ENCODE assay signal across 8 mouse cellular contexts in genomic region chr13:23683755-23684281, GRCm38 (mm10). TPM values are rescaled to one million over a fixed set of nuclear protein-coding genes. Genes with fewer than 3 reads are reported as not detected.
A peak's percentile ranks its signal among the peaks of the same experiment; 100 is the strongest.
DNase-seq lines count a peak whose midpoint lies in the region; ATAC-seq and TF ChIP-seq lines count a peak whose summit lies in the region.

Gene Hist1h2ac, minus strand, starts transcription at chr13:23683948.
Gene Hist1h2bc, plus strand, starts transcription at chr13:23684199.

- peak; percentile 99 for ATAC-seq in frontal cortex, adult (ENCODE audit: low TSS enrichment)
- peak; percentile 96 for ATAC-seq in lung, postnatal 0 days

- H3K27ac ChIP-seq in hindbrain, embryonic 10.5 days: peak within 1 kb of the TSS; percentile 94
- H3K27ac ChIP-seq in lung, postnatal 0 days (ENCODE audit: low read length): peak within 1 kb of the TSS; percentile 91

- peak within 1 kb of the TSS; percentile 63 for H3K4me2 ChIP-seq in lung, postnatal 0 days (replicated peaks; ENCODE audit: low read depth, low read length)

- H3K4me1 ChIP-seq in hindbrain, embryonic 10.5 days (replicated peaks): peaks cover 26% of the 10 kb centered on the region
- H3K4me1 ChIP-seq in lung, postnatal 0 days (ENCODE audit: insufficient read depth, low read depth, low read length): peaks cover 5% of the 10 kb centered on the region; the same call in 1 of the 2 replicates

- H3K36me3 ChIP-seq in hindbrain, embryonic 10.5 days: no peaks in the 10 kb centered on the region
- H3K36me3 ChIP-seq in lung, postnatal 0 days (ENCODE audit: insufficient read depth, low read length): no peaks in the 10 kb centered on the region

- peak within 1 kb of the TSS; percentile 48 for H3K9ac ChIP-seq in lung, postnatal 0 days (replicated peaks; ENCODE audit: low read depth)

- DNase-seq in MN1 (ENCODE audit: low spot score): peak; percentile 95
- peak; percentile 75 for DNase-seq in cerebellum, adult 8-10 months
- DNase-seq in hindbrain, embryonic 10.5 days (ENCODE audit: low spot score): peak; percentile 87
- DNase-seq in layer of hippocampus, adult 9-11 months: peak; percentile 95
- DNase-seq in lung, postnatal 0 days (ENCODE audit: low spot score): peak; percentile 100
- peak; percentile 65 for DNase-seq in ovary, postnatal 14 days (ENCODE audit: low spot score)
- peak; percentile 85 for DNase-seq in thymus, postnatal 14 days

- peak within 1 kb of the TSS; percentile 59 for H3K4me3 ChIP-seq in hindbrain, embryonic 10.5 days
- peak within 1 kb of the TSS; percentile 42 for H3K4me3 ChIP-seq in lung, postnatal 0 days (ENCODE audit: low read depth, low read length)

- TF ChIP-seq EP300 in lung, postnatal 0 days (IDR thresholded peaks at IDR 0.05): peak; percentile 88

- WGBS in hindbrain, embryonic 10.5 days: under 1% methylated on average over 32 of the region's 32 CpGs
- WGBS in lung, postnatal 0 days: 2% methylated on average over 29 of the region's 32 CpGs

- no peaks in the 10 kb centered on the region for H3K9me3 ChIP-seq in hindbrain, embryonic 10.5 days
- H3K9me3 ChIP-seq in lung, postnatal 0 days (ENCODE audit: low read length): no peaks in the 10 kb centered on the region

- no peak for TF ChIP-seq CTCF in lung, postnatal 0 days (IDR thresholded peaks at IDR 0.05)

- no peaks in the 10 kb centered on the region for H3K27me3 ChIP-seq in hindbrain, embryonic 10.5 days (ENCODE audit: insufficient read depth, poor library complexity, severe bottlenecking)
- H3K27me3 ChIP-seq in lung, postnatal 0 days (replicated peaks; ENCODE audit: insufficient read depth, low read length): no peaks in the 10 kb centered on the region

RNA-seq across cellular contexts. Expression of gene Hist1h2ac, which starts in this region (rescaled TPM):
- 0.80 and 1.2 TPM in 2 replicates for polyA plus RNA-seq in hindbrain, embryonic 10.5 days (2016; fragmentation: Nextera tagmentation; extraction: Ambion mirVana)
- polyA plus RNA-seq in lung, postnatal 0 days (2015; fragmentation: Nextera tagmentation; extraction: Ambion mirVana): 0.32 and 0.54 TPM in 2 replicates

RNA-seq across cellular contexts. Expression of gene Hist1h2bc, which starts in this region (rescaled TPM):
- polyA plus RNA-seq in hindbrain, embryonic 10.5 days (2016; fragmentation: Nextera tagmentation; extraction: Ambion mirVana): 23.1 and 26.2 TPM in 2 replicates
- polyA plus RNA-seq in lung, postnatal 0 days (2015; fragmentation: Nextera tagmentation; extraction: Ambion mirVana): 67.5 and 69.5 TPM in 2 replicates

Comparison
In these comparisons a context has a peak if more than half of its experiments do, and no peak if none do; other contexts are left out.
1. Peak in every context shown above with its lines: DNase-seq, ATAC-seq, H3K4me3 ChIP-seq and H3K27ac ChIP-seq.